Mouse (Mus musculus) ovary, postnatal 10 days (tissue): ENCODE measurements around the gene Fam149b.
A peak's percentile ranks its signal among the peaks of the same experiment; 100 is the strongest.
"Not testable (repeated sequence)": the region's sequence is repeated elsewhere in the genome, so short reads cannot be mapped to it uniquely, and the experiment has no call there.

Experiments
- DNase-seq: peaks from one replicate; pipeline ENCODE4 v3.0.0; 2022; ENCODE audit warnings: low spot score

The Fam149b gene

GRCm38 (mm10) chr14:20347991-20348541 is at the start of gene Fam149b, which contains the start of gene Ecd:
TSS of gene Fam149b (plus strand) at chr14:20348162.
TSS of gene Ecd (minus strand) at chr14:20348121.
- DNase-seq, result peak; percentile 83

GRCm38 (mm10) chr14:20305085-20305484 is 42.9 kb upstream of the Fam149b start:
- not testable (repeated sequence) for DNase-seq

- DNase-seq, result no peak
Observed at GRCm38 (mm10) chr14:20315137-20315536, 32.8 kb upstream of the Fam149b start.

GRCm38 (mm10) chr14:20319420-20319819 is 28.5 kb upstream of the Fam149b start:
- DNase-seq, result no peak

GRCm38 (mm10) chr14:20324196-20324595 is 23.8 kb upstream of the Fam149b start:
- DNase-seq, result no peak

GRCm38 (mm10) chr14:20328474-20328873 is 19.5 kb upstream of the Fam149b start:
- no peak for DNase-seq

GRCm38 (mm10) chr14:20331316-20331715 is 16.6 kb upstream of the Fam149b start:
- DNase-seq, result no peak

GRCm38 (mm10) chr14:20339415-20339814 is 8.5 kb upstream of the Fam149b start:
- DNase-seq, result no peak

- no peak for DNase-seq
Observed at GRCm38 (mm10) chr14:20340149-20340548, 7.8 kb upstream of the Fam149b start.

- no peak for DNase-seq
Observed at GRCm38 (mm10) chr14:20340866-20341265, 7.1 kb upstream of the Fam149b start.

GRCm38 (mm10) chr14:20345885-20346284 is 2.1 kb upstream of the Fam149b start:
- DNase-seq, result no peak

- no peak for DNase-seq
Observed at GRCm38 (mm10) chr14:20347441-20347990, 446 bp upstream of the Fam149b start.

GRCm38 (mm10) chr14:20363230-20363629 is 15.3 kb downstream of the Fam149b start:
- DNase-seq, result no peak

GRCm38 (mm10) chr14:20368271-20368670 is 20.3 kb downstream of the Fam149b start:
- DNase-seq, result no peak

- no peak for DNase-seq
Observed at GRCm38 (mm10) chr14:20370798-20371197, 22.8 kb downstream of the Fam149b start.

GRCm38 (mm10) chr14:20371854-20372253 is 23.9 kb downstream of the Fam149b start:
- no peak for DNase-seq

GRCm38 (mm10) chr14:20377112-20377521 is 29.2 kb downstream of the Fam149b start:
- no peak for DNase-seq

GRCm38 (mm10) chr14:20378313-20379061 is 30.5 kb downstream of the Fam149b start:
- no peak for DNase-seq

GRCm38 (mm10) chr14:20379087-20379640 is 31.2 kb downstream of the Fam149b start:
- no peak for DNase-seq

GRCm38 (mm10) chr14:20379753-20380430 is 31.9 kb downstream of the Fam149b start:
- no peak for DNase-seq

GRCm38 (mm10) chr14:20388441-20389129 is 40.6 kb downstream of the Fam149b start, which contains the start of gene Dnajc9:
TSS of gene Dnajc9 (minus strand) at chr14:20388910.
- DNase-seq, result peak; percentile 83
